Mouse (Mus musculus) liver, embryonic 14.5 days (tissue): ENCODE measurements at regions not wholly inside any gene's neighbourhood (a gene's known extent, or its start where the extent isn't known, plus 50 kb on each side); places are given as distances from the start of the nearest gene placed in this dataset.

ENCODE experiments used
- ATAC-seq: fragments of 200-750 bp; cut with Nextera tagmentation; 2 replicates; pipeline ENCODE4 v1.8.0; 2017; ENCODE audit warnings: moderate number of reproducible peaks, mild to moderate bottlenecking, moderate library complexity; ENCODE audit not compliant: insufficient read depth
- DNase-seq, 3 experiments: peaks; one replicate each; pipeline ENCODE4 v3.0.0-alpha.2; 2012 to 2013; ENCODE audit warnings: low read depth in 3 of 3, low spot score in 3 of 3
- H3K27ac ChIP-seq: fragments of 300-500 bp; sonication (generic); 2 replicates; pipeline ENCODE4 v1.5.1; 2014; ENCODE audit warnings: moderate library complexity, mild to moderate bottlenecking, control low read depth, inconsistent platforms
- H3K27me3 ChIP-seq: fragments of 300-500 bp; sonication (generic); 2 replicates; pipeline ENCODE4 v1.6.1; 2014; ENCODE audit warnings: mild to moderate bottlenecking, low read length, moderate library complexity; ENCODE audit not compliant: control insufficient read depth, insufficient read depth
- H3K36me3 ChIP-seq: fragments of 300-500 bp; sonication (generic); replicated peaks from 2 replicates; pipeline ENCODE4 v1.6.1; 2014; ENCODE audit warnings: low read depth; ENCODE audit not compliant: control insufficient read depth, insufficient read depth
- H3K4me1 ChIP-seq, 2 experiments: fragments of 200-500 bp in 1 of 2; fragments of 300-500 bp in 1 of 2; sonication (generic) in 1 of 2; replicated peaks; 2 replicates each; pipeline ENCODE4 v1.6.1; 2012 to 2014; ENCODE audit warnings: antibody characterized with exemption in 1 of 2, inconsistent platforms in 1 of 2, low read length in 1 of 2; ENCODE audit not compliant: control insufficient read depth in 2 of 2, insufficient read depth in 2 of 2
- H3K4me2 ChIP-seq: fragments of 300-500 bp; sonication (generic); 2 replicates; pipeline ENCODE4 v1.6.1; 2014; ENCODE audit warnings: low read depth, mild to moderate bottlenecking, control low read depth, moderate library complexity
- H3K4me3 ChIP-seq, 2 experiments: fragments of 200-500 bp in 1 of 2; fragments of 300-500 bp in 1 of 2; sonication (generic) in 1 of 2; 2 replicates each; pipeline ENCODE4 v1.5.1; 2012 to 2014; ENCODE audit warnings: low read depth in 2 of 2, low read length in 2 of 2, mild to moderate bottlenecking in 2 of 2, control low read depth in 1 of 2, inconsistent platforms in 1 of 2, moderate library complexity in 1 of 2; ENCODE audit not compliant: insufficient read depth in 1 of 2
- H3K9ac ChIP-seq: fragments of 300-500 bp; sonication (generic); replicated peaks from 2 replicates; pipeline ENCODE4 v1.6.1; 2014; ENCODE audit warnings: mild to moderate bottlenecking, control low read depth, moderate library complexity
- H3K9me3 ChIP-seq: fragments of 300-500 bp; sonication (generic); 2 replicates; pipeline ENCODE4 v1.6.1; 2016; ENCODE audit warnings: low read length, mixed read lengths; ENCODE audit not compliant: control insufficient read depth
- CTCF ChIP-seq: IDR thresholded peaks from 2 replicates; pipeline ENCODE4 v1.5.1; 2016; ENCODE audit warnings: antibody characterized with exemption, low read depth, control low read depth
- EP300 ChIP-seq: IDR thresholded peaks from 2 replicates; pipeline ENCODE4 v1.6.1; 2016; ENCODE audit warnings: antibody characterized with exemption, low read depth
- WGBS: fragments of 180-500 bp; shearing (Covaris S2); extraction: QIAGEN DNeasy Blood & Tissue Kit; methylation state at CpG from one replicate; pipeline ENCODE4 v1.1.7; 2014; ENCODE audit not compliant: insufficient replicate concordance; 5-methylcytosine and 5-hydroxymethylcytosine counted together

GRCm38 (mm10) chr8:96498854-96499253, 610.5 kb upstream of the Got2 start:
- no peak overlapping the region for H3K4me2 ChIP-seq
- WGBS: 63% methylated on average over 6 of the region's 6 CpGs

GRCm38 (mm10) chr8:96495406-96495805, 607.1 kb upstream of the Got2 start:
- Histone ChIP-seq H3K4me3 (no peak overlapping the region), H3K27ac (no peak overlapping the region), H3K4me2 (no peak overlapping the region), H3K9ac (no peak overlapping the region), H3K4me1 (no peaks in the 10 kb centered on the region), H3K9me3 (no peaks in the 10 kb centered on the region), H3K36me3 (no peaks in the 10 kb centered on the region), H3K27me3 (no peaks in the 10 kb centered on the region)
- DNase-seq (no peak), ATAC-seq (no peak)
- 40% methylated on average over 3 of the region's 3 CpGs for WGBS
- no peak for TF ChIP-seq CTCF
- no peak for TF ChIP-seq EP300

More at GRCm38 (mm10) chr8:96498854-96499253, 610.5 kb upstream of the Got2 start:
- no peak overlapping the region for H3K4me3 ChIP-seq
- no peak for DNase-seq
- H3K9me3 ChIP-seq: no peaks in the 10 kb centered on the region
- no peaks in the 10 kb centered on the region for H3K27me3 ChIP-seq
- TF ChIP-seq EP300 (no peak), CTCF (no peak)
- no peaks in the 10 kb centered on the region for H3K4me1 ChIP-seq
- no peak overlapping the region for H3K27ac ChIP-seq
- no peak for ATAC-seq
- no peaks in the 10 kb centered on the region for H3K36me3 ChIP-seq
- H3K9ac ChIP-seq: no peak overlapping the region

GRCm38 (mm10) chr8:96489804-96490203, 601.5 kb upstream of the Got2 start:
- no peak for TF ChIP-seq CTCF
- TF ChIP-seq EP300: no peak
- WGBS: 39% methylated on average over 2 of the region's 2 CpGs
- DNase-seq (no peak), ATAC-seq (no peak)
- Histone ChIP-seq H3K27me3 (no peaks in the 10 kb centered on the region), H3K4me3 (no peak overlapping the region), H3K4me1 (no peaks in the 10 kb centered on the region), H3K27ac (no peak overlapping the region), H3K9me3 (no peaks in the 10 kb centered on the region), H3K4me2 (no peak overlapping the region), H3K9ac (no peak overlapping the region), H3K36me3 (no peaks in the 10 kb centered on the region)

GRCm38 (mm10) chr8:96488741-96489453, 600.5 kb upstream of the Got2 start:
- DNase-seq: no peak
- Histone ChIP-seq H3K36me3 (no peaks in the 10 kb centered on the region), H3K27me3 (no peaks in the 10 kb centered on the region), H3K9me3 (no peaks in the 10 kb centered on the region), H3K4me1 (no peaks in the 10 kb centered on the region), H3K4me2 (no peak overlapping the region), H3K9ac (no peak overlapping the region), H3K27ac (no peak overlapping the region), H3K4me3 (no peak overlapping the region)
- TF ChIP-seq CTCF (no peak), EP300 (no peak)
- no peak for ATAC-seq
- 65% methylated on average over 7 of the region's 7 CpGs for WGBS

- 47% methylated on average over 6 of the region's 6 CpGs for WGBS
- no peaks in the 10 kb centered on the region for H3K36me3 ChIP-seq
- no peak overlapping the region for H3K9ac ChIP-seq
- no peak for ATAC-seq
- H3K9me3 ChIP-seq: no peaks in the 10 kb centered on the region
- no peaks in the 10 kb centered on the region for H3K4me1 ChIP-seq
- H3K4me2 ChIP-seq: no peak overlapping the region
- no peak overlapping the region for H3K4me3 ChIP-seq
- no peak for TF ChIP-seq EP300
- no peak for TF ChIP-seq CTCF
- no peaks in the 10 kb centered on the region for H3K27me3 ChIP-seq
- no peak overlapping the region for H3K27ac ChIP-seq
- DNase-seq: no peak
Observed at GRCm38 (mm10) chr8:96455915-96456314, 567.6 kb upstream of the Got2 start.
